7 mouse cellular contexts compared by ENCODE assay signal in genomic region chr19:58903899-58904327, GRCm38 (mm10). TPM values are rescaled to one million over a fixed set of nuclear protein-coding genes. Genes with fewer than 3 reads are reported as not detected.
DNase-seq lines count a peak whose midpoint lies in the region; ATAC-seq lines count a peak whose summit lies in the region.

No protein-coding gene starts in this region.

- peak; percentile 92 for DNase-seq in adrenal gland, postnatal 14 days
- peak; percentile 85 for DNase-seq in embryonic facial prominence, embryonic 10.5 days (ENCODE audit: low spot score)
- peak; percentile 86 to 97 for DNase-seq in heart, adult 18-20 months
- DNase-seq in kidney, adult 18-20 months, result peak; percentile 88
- DNase-seq in spleen, postnatal 10 days (ENCODE audit: low spot score in 2 of 2), result peak; percentile 63 to 86

- no peaks in the 10 kb centered on the region for H3K36me3 ChIP-seq in embryonic facial prominence, embryonic 10.5 days (replicated peaks)
- H3K36me3 ChIP-seq in limb, embryonic 12.5 days, result no peaks in the 10 kb centered on the region
- no peaks in the 10 kb centered on the region for H3K36me3 ChIP-seq in midbrain, embryonic 15.5 days (replicated peaks)

- peak; percentile 52; the same call in 1 of the 2 replicates for ATAC-seq in limb, embryonic 12.5 days (ENCODE audit: insufficient number of reproducible peaks, insufficient read depth, low FRiP score, low TSS enrichment, low read depth)
- peak; percentile 52; the same call in 1 of the 2 replicates for ATAC-seq in midbrain, embryonic 15.5 days (replicated peaks)

- peaks cover 23% of the 10 kb centered on the region for H3K27me3 ChIP-seq in embryonic facial prominence, embryonic 10.5 days (replicated peaks; ENCODE audit: low read depth, poor library complexity, severe bottlenecking)
- peaks cover 16% of the 10 kb centered on the region; the same call in 1 of the 2 replicates for H3K27me3 ChIP-seq in limb, embryonic 12.5 days
- H3K27me3 ChIP-seq in midbrain, embryonic 15.5 days (replicated peaks), result peaks cover 8% of the 10 kb centered on the region; the same call in 1 of the 2 replicates

- peak overlapping the region; percentile 31; the same call in 1 of the 2 replicates for H3K9ac ChIP-seq in limb, embryonic 12.5 days (replicated peaks)
- H3K9ac ChIP-seq in midbrain, embryonic 15.5 days, result no peak overlapping the region

- H3K4me3 ChIP-seq in embryonic facial prominence, embryonic 10.5 days, result peak overlapping the region; percentile 50
- H3K4me3 ChIP-seq in limb, embryonic 12.5 days (replicated peaks), result peak overlapping the region; percentile 32
- H3K4me3 ChIP-seq in midbrain, embryonic 15.5 days, result peak overlapping the region; percentile 25; the same call in 1 of the 2 replicates

- H3K9me3 ChIP-seq in embryonic facial prominence, embryonic 10.5 days, result no peaks in the 10 kb centered on the region
- H3K9me3 ChIP-seq in limb, embryonic 12.5 days, result no peaks in the 10 kb centered on the region
- no peaks in the 10 kb centered on the region for H3K9me3 ChIP-seq in midbrain, embryonic 15.5 days

- peak overlapping the region; percentile 55 for H3K4me2 ChIP-seq in limb, embryonic 12.5 days
- peak overlapping the region; percentile 49 for H3K4me2 ChIP-seq in midbrain, embryonic 15.5 days

- 0 out of 2 replicates have a peak overlapping the region, but pooled peaks have one; percentile 59 for H3K27ac ChIP-seq in embryonic facial prominence, embryonic 10.5 days (replicated peaks)
- H3K27ac ChIP-seq in limb, embryonic 12.5 days, result no peak overlapping the region
- H3K27ac ChIP-seq in midbrain, embryonic 15.5 days, result no peak overlapping the region

- H3K4me1 ChIP-seq in embryonic facial prominence, embryonic 10.5 days, result peaks cover 14% of the 10 kb centered on the region
- no peaks in the 10 kb centered on the region for H3K4me1 ChIP-seq in limb, embryonic 12.5 days (replicated peaks)
- peaks cover 3% of the 10 kb centered on the region; the same call in 1 of the 2 replicates for H3K4me1 ChIP-seq in midbrain, embryonic 15.5 days

- WGBS in embryonic facial prominence, embryonic 10.5 days, result under 1% methylated on average over 11 of the region's 11 CpGs
- WGBS in limb, embryonic 12.5 days, result 2% methylated on average over 11 of the region's 11 CpGs
- WGBS in midbrain, embryonic 15.5 days, result 1% methylated on average over 11 of the region's 11 CpGs

RNA-seq across cellular contexts. Expression of gene Eno4, which starts 39.3 kb away (rescaled TPM):
- total RNA-seq in adrenal gland, postnatal 14 days (2021), result 0.30 and 0.38 TPM in 2 replicates
- 1.1 TPM in 2 replicates for polyA plus RNA-seq in embryonic facial prominence, embryonic 10.5 days (2016; fragmentation: Nextera tagmentation; extraction: Ambion mirVana)
- total RNA-seq in heart, adult 18-20 months (2021), result under 1 TPM in 1 of 2 experiments, not detected in 1; 0.36 TPM
- 0.46 and 0.90 TPM in 2 replicates for polyA plus RNA-seq in limb, embryonic 12.5 days (2016; fragmentation: Nextera tagmentation; extraction: Ambion mirVana)
- 1.2 and 1.3 TPM in 2 replicates for polyA plus RNA-seq in midbrain, embryonic 15.5 days (2015; fragmentation: Nextera tagmentation; extraction: Ambion mirVana)

RNA-seq across cellular contexts. Expression of gene Hspa12a, which starts 39.5 kb away (rescaled TPM):
- 60.8 and 61.8 TPM in 2 replicates for total RNA-seq in adrenal gland, postnatal 14 days (2021)
- polyA plus RNA-seq in embryonic facial prominence, embryonic 10.5 days (2016; fragmentation: Nextera tagmentation; extraction: Ambion mirVana), result 8.1 TPM in 2 replicates
- total RNA-seq in heart, adult 18-20 months (2021), result 10 to 100 TPM; 15.9 to 19.4 TPM
- 4.8 and 5.1 TPM in 2 replicates for polyA plus RNA-seq in limb, embryonic 12.5 days (2016; fragmentation: Nextera tagmentation; extraction: Ambion mirVana)
- 52.6 and 53.0 TPM in 2 replicates for polyA plus RNA-seq in midbrain, embryonic 15.5 days (2015; fragmentation: Nextera tagmentation; extraction: Ambion mirVana)
